Mouse (Mus musculus) mouse trophoblast stem cell (cell line): ENCODE results near the gene Dnah9.

ENCODE experiments used
- in situ Hi-C, 2 experiments: fragments of 300-500 bp; cut with MseI, MboI; formaldehyde crosslinking; loops; 2 replicates in 1 of 2; 3 replicates in 1 of 2; pipeline ENCODE4 v1.15.1; 2025

The Dnah9 gene

DNA sequence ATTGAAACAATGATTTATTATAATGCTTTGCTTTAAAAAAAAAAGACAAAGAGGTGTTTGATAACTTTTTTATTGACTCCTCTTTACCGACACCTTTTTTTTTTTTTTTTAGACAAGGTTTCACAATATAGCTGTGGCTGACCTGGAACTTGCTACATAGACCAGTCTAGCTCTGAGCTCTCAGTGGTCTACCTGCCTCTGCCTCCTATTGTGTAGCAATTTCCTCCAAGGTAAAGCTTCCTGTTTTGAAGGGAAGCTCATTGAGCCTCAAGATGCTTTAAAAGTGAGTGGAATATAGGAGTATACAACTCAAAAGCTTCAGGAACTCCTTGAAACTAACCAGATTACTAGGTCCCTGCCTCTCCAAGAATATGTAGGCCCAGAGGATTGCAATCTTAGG, 372.5 kb downstream of the Dnah9 start:
- in situ Hi-C loops: no loop called here

DNA sequence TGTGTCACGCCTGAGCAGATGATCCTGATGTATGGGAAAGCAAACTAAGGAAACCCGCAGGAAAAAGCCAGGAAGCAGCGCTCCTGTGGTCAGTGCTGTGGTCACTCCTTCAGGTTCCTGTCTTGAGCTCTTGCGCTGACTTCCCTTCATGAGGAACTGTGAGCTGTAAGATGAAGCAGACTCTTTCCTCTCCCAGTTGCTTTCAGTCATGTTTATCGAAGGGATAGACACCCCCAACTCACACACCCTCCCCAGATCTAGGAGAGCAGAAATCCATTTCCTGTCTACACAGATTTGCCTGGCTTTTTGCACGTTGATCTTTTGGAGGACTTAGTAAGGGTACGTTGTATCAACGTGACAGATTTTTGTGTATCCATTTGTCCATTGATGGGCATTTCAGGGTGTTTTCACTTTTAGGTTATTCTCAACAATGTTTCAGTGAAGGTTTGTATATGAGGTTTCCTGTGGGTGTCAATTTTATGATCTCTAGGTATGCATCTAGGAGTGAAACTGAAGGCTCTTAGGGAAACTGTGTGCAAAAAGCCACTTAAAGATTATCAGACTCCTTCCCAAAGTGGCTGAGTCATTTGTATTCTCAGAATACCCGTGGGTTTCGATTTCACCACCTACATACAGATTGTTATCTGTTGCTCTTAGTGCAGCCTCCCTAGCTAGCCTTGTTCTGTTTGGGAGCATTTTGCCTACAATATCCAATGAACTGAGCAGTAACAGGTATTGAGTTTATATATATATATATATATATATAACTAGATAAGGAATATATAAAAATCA, 373.7 kb downstream of the Dnah9 start:
- in situ Hi-C loops: no loop called here

DNA sequence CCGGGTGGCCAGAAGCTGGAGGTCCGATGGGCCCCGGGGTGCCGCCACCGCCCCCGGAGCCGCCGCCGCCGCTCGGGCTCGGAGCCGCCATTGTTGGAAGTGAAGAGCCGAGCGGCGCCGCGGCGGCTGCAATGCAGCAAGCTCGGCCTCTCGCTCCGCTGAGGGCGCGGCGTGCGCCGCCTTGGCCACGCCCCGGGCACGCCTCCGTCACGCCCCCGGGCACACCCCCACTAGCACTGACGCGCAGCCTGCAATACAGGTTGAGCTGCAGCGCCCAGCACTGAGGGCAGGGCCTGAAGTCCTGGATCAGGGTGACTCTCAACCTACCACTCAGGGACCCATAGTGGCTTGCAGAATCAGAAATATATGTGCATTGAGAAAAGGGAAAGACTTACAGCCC, 380.2 kb downstream of the Dnah9 start, which contains the start of gene Map2k4:
TSS of gene Map2k4 (minus strand) at position 144 of the 400 bp plus-strand sequence.
- in situ Hi-C loops: no loop called here

DNA sequence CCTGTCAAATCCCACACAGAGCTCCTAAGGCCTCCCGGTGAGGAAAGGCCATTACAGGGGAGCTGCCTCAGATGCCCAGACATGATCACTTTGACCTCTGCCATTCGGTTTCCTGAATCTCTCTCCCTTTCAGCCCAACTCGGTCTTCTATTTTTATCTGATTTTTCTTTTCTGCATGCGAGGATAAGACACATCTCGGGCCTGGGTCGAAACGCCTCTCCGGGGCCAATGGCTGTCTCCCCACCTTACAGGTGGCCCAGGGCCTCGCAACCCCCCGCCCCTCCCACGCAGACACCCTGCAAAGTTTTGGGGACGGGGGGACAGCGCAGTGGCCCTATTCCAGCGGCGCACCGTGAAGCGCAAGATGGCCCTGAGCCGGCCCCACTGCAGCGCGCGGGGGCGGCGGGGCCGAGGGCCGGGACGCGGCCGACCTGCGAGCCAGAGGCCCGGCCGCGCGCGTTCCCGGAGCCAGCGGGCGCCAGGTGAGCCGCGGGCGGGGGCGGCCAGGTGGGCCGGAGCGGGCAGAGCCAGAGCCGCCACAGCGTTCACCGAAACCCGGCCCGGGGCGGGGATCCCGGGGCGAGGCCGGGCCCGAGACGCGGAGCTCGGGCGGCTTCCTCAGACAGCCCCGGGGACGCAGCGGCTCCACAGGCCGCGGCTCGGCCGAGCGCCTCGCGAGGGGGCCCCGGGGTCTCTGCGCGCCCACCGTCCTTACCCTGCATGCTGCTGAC, 380.8 kb downstream of the Dnah9 start:
- in situ Hi-C loops: no loop called here

DNA sequence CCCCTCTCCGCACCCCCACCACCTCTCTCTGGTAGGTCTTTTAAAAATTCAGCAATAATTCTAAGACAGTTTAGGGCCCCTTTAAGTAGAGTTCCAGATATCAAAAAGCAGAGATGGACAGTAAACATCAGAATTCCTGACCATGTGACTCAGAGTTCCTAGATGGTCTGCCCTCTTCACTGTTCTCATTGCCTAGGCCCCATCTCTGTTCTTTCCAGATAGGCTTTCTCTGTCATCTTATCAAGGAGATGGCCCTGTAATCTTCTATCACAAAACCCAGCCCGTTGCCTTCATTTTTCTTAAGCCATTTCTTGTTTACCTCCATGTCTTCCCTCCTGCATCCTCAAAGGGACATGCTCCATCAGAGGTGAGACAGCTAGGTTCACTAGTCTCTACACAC, 382.2 kb downstream of the Dnah9 start:
- in situ Hi-C loops: no loop called here

DNA sequence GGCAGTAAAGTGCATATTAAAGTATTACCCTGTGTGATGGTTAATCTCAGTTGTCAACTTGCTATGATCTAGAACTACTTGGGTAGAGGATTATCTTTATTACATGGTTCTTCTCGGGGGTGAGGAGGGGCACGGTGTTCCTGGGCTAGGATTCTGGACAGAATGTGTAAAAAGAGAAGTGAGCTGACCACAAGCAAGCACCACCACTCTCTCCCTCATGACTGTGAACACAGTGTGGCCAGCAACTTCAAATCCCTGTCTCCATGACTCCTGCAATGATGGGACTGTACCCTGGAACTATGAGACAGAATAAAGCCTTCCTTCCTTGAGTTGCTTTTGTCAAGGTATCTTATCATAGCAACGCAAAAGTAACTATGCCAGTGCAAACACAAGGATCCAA, 386.8 kb downstream of the Dnah9 start:
- in situ Hi-C loops: no loop called here
